In the genomic region with DNA sequence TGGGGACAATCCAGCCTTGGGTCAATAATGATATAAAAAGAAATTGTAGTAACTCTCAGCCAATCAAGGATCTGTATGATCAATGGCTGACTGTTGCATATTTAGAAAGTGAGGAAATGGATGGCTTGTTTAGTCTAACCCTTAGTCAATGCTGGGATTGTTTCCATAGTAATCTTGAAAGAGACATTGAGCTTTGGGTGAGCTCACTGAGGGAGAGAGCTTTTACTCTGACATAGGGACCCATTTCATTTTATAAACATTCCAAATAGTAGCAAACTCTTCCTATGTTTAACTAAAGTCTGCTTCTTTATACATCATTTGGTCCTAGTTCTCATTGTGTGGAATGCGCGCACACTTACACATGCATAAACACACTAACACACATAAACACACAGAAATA, we compare ENCODE assay signal across 27 mouse cellular contexts.
"Had no signal": no experiment of that assay in that cellular context is flagged by ENCODE, and none has a peak within 500 bp of the region (broad histone marks: within the 10 kb centered on the region; RNA-seq: fewer than 3 reads in every experiment).

No protein-coding gene starts in this region.

- H3K4me2 ChIP-seq: forebrain, embryonic 15.5 days; heart, embryonic 12.5 days; hindbrain, embryonic 12.5 days; hindbrain, embryonic 14.5 days; kidney, embryonic 15.5 days; limb, embryonic 13.5 days; limb, embryonic 15.5 days had no signal

- H3K9me3 ChIP-seq: forebrain, embryonic 15.5 days; heart, embryonic 10.5 days; heart, embryonic 12.5 days; hindbrain, embryonic 10.5 days; hindbrain, embryonic 12.5 days; kidney, embryonic 15.5 days; limb, embryonic 13.5 days; limb, embryonic 15.5 days had no signal

- H3K9ac ChIP-seq: forebrain, embryonic 15.5 days; forebrain, postnatal 0 days; heart, embryonic 12.5 days; hindbrain, embryonic 12.5 days; hindbrain, embryonic 14.5 days; kidney, embryonic 15.5 days; limb, embryonic 13.5 days; limb, embryonic 15.5 days had no signal

- H3K36me3 ChIP-seq: forebrain, embryonic 15.5 days; heart, embryonic 10.5 days; heart, embryonic 12.5 days; hindbrain, embryonic 10.5 days; hindbrain, embryonic 12.5 days; kidney, embryonic 15.5 days; limb, embryonic 13.5 days; limb, embryonic 15.5 days had no signal

- H3K27ac ChIP-seq: forebrain, embryonic 15.5 days; heart, adult 2 months; heart, embryonic 10.5 days; hindbrain, embryonic 10.5 days; hindbrain, embryonic 12.5 days; hindbrain, embryonic 14.5 days; kidney, embryonic 15.5 days; kidney, postnatal 0 days; limb, embryonic 13.5 days; limb, embryonic 15.5 days had no signal

- ATAC-seq: forebrain, embryonic 15.5 days; forebrain, postnatal 0 days; hindbrain, embryonic 16.5 days; inflammation-experienced regulatory T-cells, adult 6 months had no signal

- H3K27me3 ChIP-seq: forebrain, embryonic 15.5 days; heart, embryonic 12.5 days; hindbrain, embryonic 12.5 days; kidney, embryonic 15.5 days; limb, embryonic 13.5 days; limb, embryonic 15.5 days had no signal

- H3K4me3 ChIP-seq: forebrain, embryonic 15.5 days; heart, adult 2 months; heart, embryonic 10.5 days; heart, embryonic 12.5 days; hindbrain, embryonic 10.5 days; hindbrain, embryonic 12.5 days; kidney, embryonic 15.5 days; limb, embryonic 13.5 days; limb, embryonic 15.5 days had no signal

- DNase-seq: forebrain, postnatal 0 days; gastrocnemius, postnatal 14 days; gastrocnemius, postnatal 36 days; heart, adult 11 months; heart, adult 2 months; heart, postnatal 10 days; heart, postnatal 4 days; kidney, adult 11 months; kidney, adult 2 months; kidney, adult 9 months; kidney, postnatal 14 days; kidney, postnatal 36 days; layer of hippocampus, adult 9-11 months; layer of hippocampus, postnatal 36 days; left cerebral cortex, postnatal 4 days had no signal

- H3K4me1 ChIP-seq: forebrain, embryonic 15.5 days; heart, embryonic 10.5 days; heart, embryonic 12.5 days; hindbrain, embryonic 10.5 days; hindbrain, embryonic 12.5 days; kidney, embryonic 15.5 days; limb, embryonic 13.5 days; limb, embryonic 15.5 days had no signal
